ENCODE assay signal across 16 mouse cellular contexts in the genomic region with DNA sequence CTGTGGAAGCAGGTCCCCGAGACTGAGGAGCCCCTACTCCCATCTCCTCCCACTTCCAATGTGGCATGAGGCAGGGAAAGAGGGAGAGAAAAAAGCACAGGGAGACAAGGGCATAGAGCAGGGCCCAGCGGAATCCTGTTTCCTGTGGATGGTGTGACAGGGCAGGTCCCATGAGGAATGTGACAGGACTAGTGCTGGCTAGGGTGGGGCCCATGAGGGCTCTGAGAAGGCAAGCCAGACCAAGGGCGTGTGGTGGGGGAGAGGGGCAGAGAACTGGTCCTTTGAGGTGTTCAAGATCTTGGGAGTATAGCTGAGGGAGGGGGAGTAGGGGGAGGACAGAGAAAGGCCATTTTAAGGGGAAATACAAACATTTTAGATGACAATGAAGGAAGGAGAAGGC. TPM values are rescaled to one million over a fixed set of nuclear protein-coding genes. Genes with fewer than 3 reads are reported as not detected.
DNase-seq lines count a peak whose midpoint lies in the region; ATAC-seq and TF ChIP-seq lines count a peak whose summit lies in the region.
"Had no signal": no experiment of that assay in that cellular context is flagged by ENCODE, and none has a peak within 500 bp of the region (broad histone marks: within the 10 kb centered on the region; RNA-seq: fewer than 3 reads in every experiment).

No protein-coding gene starts in this region.

- intact Hi-C loops in heart, postnatal 14 days (cut with DNase I) = no loop called here

- 0 out of 2 replicates have a peak, but pooled peaks have one; percentile 15 for ATAC-seq in heart, embryonic 16.5 days (replicated peaks; ENCODE audit: extremely low read depth, insufficient read depth, low FRiP score)
- ATAC-seq in midbrain, embryonic 13.5 days = no peak
- peak; percentile 30; the same call in 1 of the 2 replicates for ATAC-seq in stomach, postnatal 0 days (ENCODE audit: low FRiP score, low TSS enrichment)
- ATAC-seq in forebrain, embryonic 12.5 days (ENCODE audit: low FRiP score) = no peak
- ATAC-seq: forebrain, embryonic 16.5 days had no signal

- WGBS in heart, embryonic 16.5 days = 56% methylated on average over 3 of the region's 3 CpGs
- WGBS in midbrain, embryonic 10.5 days = 84% methylated on average over 3 of the region's 3 CpGs
- 89% methylated on average over 3 of the region's 3 CpGs for WGBS in midbrain, embryonic 13.5 days
- WGBS in stomach, postnatal 0 days = 39% methylated on average over 3 of the region's 3 CpGs
- WGBS in forebrain, embryonic 12.5 days = 86% methylated on average over 3 of the region's 3 CpGs

- H3K4me3 ChIP-seq in heart, embryonic 16.5 days (ENCODE audit: low read length) = no peak overlapping the region
- no peak overlapping the region for H3K4me3 ChIP-seq in midbrain, embryonic 10.5 days
- H3K4me3 ChIP-seq in midbrain, embryonic 13.5 days (replicated peaks) = no peak overlapping the region
- no peak overlapping the region for H3K4me3 ChIP-seq in stomach, postnatal 0 days (ENCODE audit: low read depth, low read length)
- H3K4me3 ChIP-seq in forebrain, embryonic 12.5 days (replicated peaks) = no peak overlapping the region
- H3K4me3 ChIP-seq: heart, embryonic 10.5 days; hindbrain, embryonic 15.5 days had no signal

- H3K27ac ChIP-seq in heart, embryonic 16.5 days (ENCODE audit: low read length) = no peak overlapping the region
- 0 out of 2 replicates have a peak overlapping the region, but pooled peaks have one; percentile 19 for H3K27ac ChIP-seq in midbrain, embryonic 10.5 days (replicated peaks)
- H3K27ac ChIP-seq in midbrain, embryonic 13.5 days = no peak overlapping the region
- no peak overlapping the region for H3K27ac ChIP-seq in stomach, postnatal 0 days (replicated peaks)
- no peak overlapping the region for H3K27ac ChIP-seq in forebrain, embryonic 12.5 days
- H3K27ac ChIP-seq: heart, embryonic 10.5 days; hindbrain, embryonic 15.5 days had no signal

- peaks cover 15% of the 10 kb centered on the region for H3K4me1 ChIP-seq in heart, embryonic 16.5 days (ENCODE audit: control insufficient read depth, insufficient read depth, low read length)
- H3K4me1 ChIP-seq in midbrain, embryonic 10.5 days = peaks cover 31% of the 10 kb centered on the region
- H3K4me1 ChIP-seq in midbrain, embryonic 13.5 days (replicated peaks) = peaks cover 10% of the 10 kb centered on the region
- no peaks in the 10 kb centered on the region for H3K4me1 ChIP-seq in stomach, postnatal 0 days (replicated peaks; ENCODE audit: control insufficient read depth, insufficient read depth)
- peaks cover 9% of the 10 kb centered on the region; the same call in 1 of the 2 replicates for H3K4me1 ChIP-seq in forebrain, embryonic 12.5 days
- H3K4me1 ChIP-seq: hindbrain, embryonic 15.5 days had no signal

- TF ChIP-seq CTCF in stomach, postnatal 0 days (IDR thresholded peaks at IDR 0.05; ENCODE audit: low read depth) = no peak

- H3K4me2 ChIP-seq in heart, embryonic 16.5 days (ENCODE audit: low read depth, low read length) = no peak overlapping the region
- H3K4me2 ChIP-seq in midbrain, embryonic 13.5 days (replicated peaks) = no peak overlapping the region
- no peak overlapping the region for H3K4me2 ChIP-seq in stomach, postnatal 0 days (replicated peaks; ENCODE audit: low read depth)
- no peak overlapping the region for H3K4me2 ChIP-seq in forebrain, embryonic 12.5 days
- H3K4me2 ChIP-seq: hindbrain, embryonic 15.5 days had no signal

- TF ChIP-seq EP300 in stomach, postnatal 0 days (optimal IDR thresholded peaks at IDR 0.05) = no peak

- H3K27me3 ChIP-seq in heart, embryonic 16.5 days (ENCODE audit: control insufficient read depth, insufficient read depth, low read length) = no peaks in the 10 kb centered on the region
- no peaks in the 10 kb centered on the region for H3K27me3 ChIP-seq in midbrain, embryonic 10.5 days (ENCODE audit: low read depth, poor library complexity, severe bottlenecking)
- no peaks in the 10 kb centered on the region for H3K27me3 ChIP-seq in midbrain, embryonic 13.5 days
- H3K27me3 ChIP-seq in stomach, postnatal 0 days (ENCODE audit: control insufficient read depth, insufficient read depth, low read length) = no peaks in the 10 kb centered on the region
- H3K27me3 ChIP-seq in forebrain, embryonic 12.5 days = no peaks in the 10 kb centered on the region
- H3K27me3 ChIP-seq: hindbrain, embryonic 15.5 days had no signal

- 0 out of 2 replicates have a peak, but pooled peaks cover 4% of the 10 kb centered on the region for H3K36me3 ChIP-seq in heart, embryonic 16.5 days (ENCODE audit: control insufficient read depth, insufficient read depth)
- H3K36me3 ChIP-seq in midbrain, embryonic 10.5 days = peaks cover 32% of the 10 kb centered on the region
- H3K36me3 ChIP-seq in midbrain, embryonic 13.5 days = peaks cover 13% of the 10 kb centered on the region
- H3K36me3 ChIP-seq in stomach, postnatal 0 days (ENCODE audit: control insufficient read depth, insufficient read depth, low read length) = no peaks in the 10 kb centered on the region
- H3K36me3 ChIP-seq in forebrain, embryonic 12.5 days (replicated peaks) = peaks cover 36% of the 10 kb centered on the region

- no peak overlapping the region for H3K9ac ChIP-seq in heart, embryonic 16.5 days (ENCODE audit: low read length)
- no peak overlapping the region for H3K9ac ChIP-seq in midbrain, embryonic 13.5 days (replicated peaks)
- no peak overlapping the region for H3K9ac ChIP-seq in stomach, postnatal 0 days (ENCODE audit: low read length)
- no peak overlapping the region for H3K9ac ChIP-seq in forebrain, embryonic 12.5 days
- H3K9ac ChIP-seq: hindbrain, embryonic 15.5 days had no signal

- no peaks in the 10 kb centered on the region for H3K9me3 ChIP-seq in heart, embryonic 16.5 days (replicated peaks; ENCODE audit: control insufficient read depth, low read length)
- no peaks in the 10 kb centered on the region for H3K9me3 ChIP-seq in midbrain, embryonic 10.5 days (replicated peaks)
- no peaks in the 10 kb centered on the region for H3K9me3 ChIP-seq in midbrain, embryonic 13.5 days
- no peaks in the 10 kb centered on the region for H3K9me3 ChIP-seq in stomach, postnatal 0 days (ENCODE audit: control insufficient read depth, low read length)
- H3K9me3 ChIP-seq in forebrain, embryonic 12.5 days = no peaks in the 10 kb centered on the region
- H3K9me3 ChIP-seq: heart, embryonic 10.5 days; hindbrain, embryonic 15.5 days had no signal

- no peak for DNase-seq in heart, postnatal 14 days
- no peak for DNase-seq in midbrain, embryonic 10.5 days (ENCODE audit: low spot score)
- peak; percentile 35 for DNase-seq in ZHBTc4 (ENCODE audit: low read depth, low spot score)
- DNase-seq in stomach, postnatal 0 days (ENCODE audit: low spot score) = no peak
- DNase-seq: adrenal gland, adult 8-10 months; adrenal gland, postnatal 36 days; cerebellum, adult 2 months; cerebellum, postnatal 10 days; gastrocnemius, postnatal 10 days; heart, adult 18-20 months had no signal

RNA-seq across cellular contexts. Expression of a gene that starts 24.0 kb away (rescaled TPM):
- 13.7 and 14.0 TPM in 2 replicates for polyA plus RNA-seq in heart, embryonic 16.5 days (2015; fragmentation: Nextera tagmentation; extraction: Ambion mirVana)
- total RNA-seq in heart, postnatal 14 days (2021) = 100 to 1,000 TPM; 108 to 109 TPM
- polyA plus RNA-seq in midbrain, embryonic 10.5 days (2016; fragmentation: Nextera tagmentation; extraction: Ambion mirVana) = 9.3 and 10.7 TPM in 2 replicates
- polyA plus RNA-seq in midbrain, embryonic 13.5 days (2015; fragmentation: Nextera tagmentation; extraction: Ambion mirVana) = 16.0 and 16.9 TPM in 2 replicates
- 4.8 and 5.1 TPM in 2 replicates for polyA plus RNA-seq in stomach, postnatal 0 days (2015; fragmentation: Nextera tagmentation; extraction: Ambion mirVana)
- polyA plus RNA-seq in forebrain, embryonic 12.5 days (2016; fragmentation: Nextera tagmentation; extraction: Ambion mirVana) = 11.7 and 15.0 TPM in 2 replicates

Comparison
In these comparisons a context has a peak if more than half of its experiments do, and no peak if none do; other contexts are left out.
1. ATAC-seq: peak in heart, embryonic 16.5 days (single experiment) and stomach, postnatal 0 days (single experiment); none in midbrain, embryonic 13.5 days (single experiment) and forebrain, embryonic 12.5 days (single experiment).